Mouse (Mus musculus) heart, adult 2 months (tissue): Measurements from ENCODE around the gene Fhdc1. TPM values are rescaled to one million over a fixed set of nuclear protein-coding genes. Genes with fewer than 3 reads are reported as not detected.

Experiments used
- DNase-seq, 2 experiments: peaks; one replicate each; pipeline ENCODE4 v3.0.0; 2021
- H3K27ac ChIP-seq: fragments of 200-600 bp; 2 replicates; pipeline ENCODE4 v1.8.1; 2022
- H3K27me3 ChIP-seq: fragments of 200-500 bp; 2 replicates; pipeline ENCODE4 v1.6.1; 2012; ENCODE audit warnings: mild to moderate bottlenecking, low read length, inconsistent platforms, mixed read lengths; ENCODE audit not compliant: control insufficient read depth, insufficient read depth
- H3K36me3 ChIP-seq: fragments of 200-500 bp; 2 replicates; pipeline ENCODE4 v1.6.1; 2012; ENCODE audit warnings: low read length, inconsistent platforms; ENCODE audit not compliant: control insufficient read depth, insufficient read depth
- H3K4me1 ChIP-seq: fragments of 200-500 bp; 2 replicates; pipeline ENCODE4 v1.6.1; 2011; ENCODE audit warnings: low read length; ENCODE audit not compliant: control insufficient read depth, insufficient read depth
- H3K4me3 ChIP-seq: fragments of 200-600 bp; 2 replicates; pipeline ENCODE4 v1.8.1; 2022
- H3K79me2 ChIP-seq: fragments of 200-500 bp; replicated peaks from 2 replicates; pipeline ENCODE4 v1.6.1; 2012; ENCODE audit warnings: mild to moderate bottlenecking, inconsistent platforms, low read length, moderate library complexity, mixed read lengths; ENCODE audit not compliant: control insufficient read depth, insufficient read depth
- H3K9ac ChIP-seq: fragments of 200-500 bp; 2 replicates; pipeline ENCODE4 v1.6.1; 2012; ENCODE audit warnings: low read depth, mild to moderate bottlenecking, control low read depth, inconsistent platforms, low read length, mixed read lengths
- CTCF ChIP-seq: fragments of 200-600 bp; IDR thresholded peaks from 2 replicates; pipeline ENCODE4 v1.8.1; 2022; ENCODE audit warnings: antibody characterized with exemption, mild to moderate bottlenecking, moderate library complexity
- EP300 ChIP-seq: fragments of 200-500 bp; IDR thresholded peaks from 2 replicates; pipeline ENCODE4 v1.6.1; 2011; ENCODE audit warnings: low read depth, low read length, control low read depth; ENCODE audit not compliant: insufficient read depth
- POLR2A ChIP-seq: fragments of 200-500 bp; IDR thresholded peaks from 2 replicates; pipeline ENCODE4 v1.6.1; 2011; ENCODE audit warnings: mild to moderate bottlenecking, low read depth, low read length, control low read depth; ENCODE audit not compliant: insufficient read depth
- WGBS: fragments of 180-500 bp; shearing (Covaris S2); methylation state at CpG from one replicate; pipeline ENCODE4 v1.1.7; 2018; 5-methylcytosine and 5-hydroxymethylcytosine counted together
- intact Hi-C: fragments of 180-260 bp; cut with DNase I; formaldehyde crosslinking; loops from one replicate; pipeline ENCODE4 v1.15.1; 2025
- polyA plus RNA-seq: library from polyadenylated mRNA; depleted of rRNA; stranded (reverse); fragments of >200 nt; gene quantifications from 2 replicates; pipeline ENCODE4 v1.2.3, GENCODE M21; 2012
- total RNA-seq, 2 experiments: library from RNA; stranded (reverse); gene quantifications; 2 replicates each; pipeline ENCODE4 v1.2.3; 2021

The Fhdc1 gene
- total and polyA plus RNA-seq, 3 experiments: 0.39 to 0.60 (median 0.59) TPM

GRCm38 (mm10) chr3:84460499-84460898 is 19.7 kb downstream of the Fhdc1 start:
- H3K27me3 ChIP-seq: no peaks in the 10 kb centered on the region

GRCm38 (mm10) chr3:84455733-84456417 is 24.4 kb downstream of the Fhdc1 start:
- WGBS: 39% methylated on average over 12 of the region's 12 CpGs
- peak overlapping the region; percentile 29; the same call in 1 of the 2 replicates for H3K27ac ChIP-seq
- H3K79me2 ChIP-seq: no peaks in the 10 kb centered on the region
- no peaks in the 10 kb centered on the region for H3K36me3 ChIP-seq
- H3K4me1 ChIP-seq: peaks cover 2% of the 10 kb centered on the region; the same call in 1 of the 2 replicates
- no peaks in the 10 kb centered on the region for H3K27me3 ChIP-seq
- TF ChIP-seq EP300 (no peak), CTCF (no peak), POLR2A (no peak)
- intact Hi-C loops: loop anchor here (5.0 kb wide), 1 partner anchor 99 kb away; no protein-coding TSS in a partner anchor
- H3K4me3 ChIP-seq: no peak overlapping the region
- no peak for DNase-seq
- no peak overlapping the region for H3K9ac ChIP-seq

More at GRCm38 (mm10) chr3:84460499-84460898, 19.7 kb downstream of the Fhdc1 start:
- WGBS: 49% methylated on average over 3 of the region's 3 CpGs
- intact Hi-C loops: no loop called here
- Histone ChIP-seq H3K36me3 (no peaks in the 10 kb centered on the region), H3K27ac (no peak overlapping the region), H3K4me3 (no peak overlapping the region), H3K4me1 (peaks cover 2% of the 10 kb centered on the region; the same call in 1 of the 2 replicates), H3K79me2 (no peaks in the 10 kb centered on the region), H3K9ac (no peak overlapping the region)
- DNase-seq: no peak
- TF ChIP-seq CTCF (no peak), POLR2A (no peak), EP300 (no peak)

- no peak for DNase-seq
- intact Hi-C loops: no loop called here
- Histone ChIP-seq H3K9ac (no peak overlapping the region), H3K4me3 (no peak overlapping the region), H3K27me3 (no peaks in the 10 kb centered on the region), H3K36me3 (no peaks in the 10 kb centered on the region), H3K27ac (no peak overlapping the region), H3K4me1 (peaks cover 2% of the 10 kb centered on the region; the same call in 1 of the 2 replicates), H3K79me2 (no peaks in the 10 kb centered on the region)
- no peak for TF ChIP-seq EP300
- no peak for TF ChIP-seq POLR2A
- TF ChIP-seq CTCF: no peak
- 69% methylated on average over 3 of the region's 3 CpGs for WGBS
These were observed 29.6 kb downstream of the Fhdc1 start for GRCm38 (mm10) chr3:84450651-84451050.

GRCm38 (mm10) chr3:84449015-84449414 is 31.2 kb downstream of the Fhdc1 start:
- peaks cover 4% of the 10 kb centered on the region; the same call in 1 of the 2 replicates for H3K4me1 ChIP-seq
- TF ChIP-seq CTCF (no peak), POLR2A (no peak), EP300 (no peak)
- no peak overlapping the region for H3K4me3 ChIP-seq
- H3K27ac ChIP-seq: no peak overlapping the region
- 91% methylated on average over 9 of the region's 9 CpGs for WGBS
- no peak for DNase-seq
- intact Hi-C loops: no loop called here
- no peak overlapping the region for H3K9ac ChIP-seq
- H3K79me2 ChIP-seq: no peaks in the 10 kb centered on the region
- no peaks in the 10 kb centered on the region for H3K27me3 ChIP-seq
- no peaks in the 10 kb centered on the region for H3K36me3 ChIP-seq

GRCm38 (mm10) chr3:84447803-84448202 is 32.4 kb downstream of the Fhdc1 start:
- Histone ChIP-seq H3K4me3 (no peak overlapping the region), H3K4me1 (peaks cover 4% of the 10 kb centered on the region; the same call in 1 of the 2 replicates), H3K79me2 (no peaks in the 10 kb centered on the region), H3K27ac (no peak overlapping the region), H3K36me3 (no peaks in the 10 kb centered on the region), H3K9ac (no peak overlapping the region), H3K27me3 (no peaks in the 10 kb centered on the region)
- DNase-seq: peak in 1 of 2 experiments; percentile 24
- TF ChIP-seq CTCF (no peak), POLR2A (no peak), EP300 (no peak)
- intact Hi-C loops: no loop called here
- 53% methylated on average over 5 of the region's 5 CpGs for WGBS

GRCm38 (mm10) chr3:84445838-84446237 is 34.4 kb downstream of the Fhdc1 start:
- WGBS: 76% methylated on average over 9 of the region's 9 CpGs
- DNase-seq: no peak
- intact Hi-C loops: no loop called here
- no peak overlapping the region for H3K9ac ChIP-seq
- H3K27ac ChIP-seq: no peak overlapping the region
- H3K27me3 ChIP-seq: no peaks in the 10 kb centered on the region
- peaks cover 4% of the 10 kb centered on the region; the same call in 1 of the 2 replicates for H3K4me1 ChIP-seq
- no peak overlapping the region for H3K4me3 ChIP-seq
- no peaks in the 10 kb centered on the region for H3K79me2 ChIP-seq
- no peaks in the 10 kb centered on the region for H3K36me3 ChIP-seq
- TF ChIP-seq EP300 (no peak), CTCF (no peak), POLR2A (no peak)
